Mouse (Mus musculus): ENCODE results near the gene Grin2b.
A peak's percentile ranks its signal among the peaks of the same experiment; 100 is the strongest.

Grin2b gene

DNA sequence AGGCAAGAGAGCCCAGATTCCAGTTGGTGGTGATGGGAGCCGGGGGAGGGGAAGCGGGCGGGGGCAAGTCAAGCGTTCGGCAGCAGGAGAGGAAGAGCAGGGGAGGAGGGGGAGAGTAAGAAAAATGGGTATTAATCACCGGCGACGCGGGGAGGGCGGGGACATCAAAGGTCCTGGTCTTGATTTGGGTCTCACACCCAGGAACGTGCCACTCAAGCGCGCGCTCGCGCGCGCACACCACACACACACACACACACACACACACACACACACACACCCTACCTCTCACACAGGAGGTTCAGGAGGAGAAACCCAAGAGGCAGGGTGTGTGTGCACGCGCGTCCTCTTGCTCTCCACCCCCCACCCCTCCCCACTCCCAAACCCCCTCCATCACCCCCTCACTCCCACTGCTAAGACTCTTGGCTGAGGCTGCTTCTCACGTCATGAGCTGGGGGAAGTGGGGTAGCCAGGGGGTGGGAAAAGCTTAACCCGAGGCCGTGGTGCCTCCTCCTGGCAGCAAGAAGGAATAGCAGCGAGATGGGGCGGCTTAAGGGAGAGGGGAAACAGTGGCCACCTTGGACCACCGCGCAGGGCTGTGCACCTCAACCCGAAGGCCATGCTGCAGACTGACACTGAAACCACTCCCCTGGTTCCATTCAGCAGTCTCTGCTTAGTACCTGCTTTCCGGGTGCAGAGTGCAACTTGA lies at the start of gene Grin2b:
Gene Grin2b, minus strand, starts transcription at position 321 of the 706 bp plus-strand sequence.
- DNase-seq (ENCODE audit: low spot score in 2 of 2), result no peak

DNA sequence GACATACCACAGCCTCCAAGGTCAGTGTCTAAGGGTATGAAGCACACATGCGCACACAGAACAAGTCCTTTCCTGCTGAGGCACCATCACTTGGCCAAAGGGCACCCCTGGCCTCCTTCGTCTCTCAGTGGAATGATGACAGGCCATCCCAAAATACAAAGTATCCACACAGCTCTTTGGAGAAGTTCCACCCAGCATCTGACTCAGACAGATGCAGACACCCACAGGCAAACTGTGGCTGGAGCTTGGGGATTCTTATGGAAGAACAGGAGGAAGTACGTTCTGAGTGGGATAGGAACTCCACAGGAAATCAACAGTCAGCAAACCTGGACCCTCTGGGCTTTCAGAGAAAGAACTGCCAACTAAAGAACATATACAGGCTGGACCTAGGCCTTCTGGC lies 48.6 kb upstream of the Grin2b start:
- no peak for DNase-seq (ENCODE audit: low spot score in 2 of 2)

DNA sequence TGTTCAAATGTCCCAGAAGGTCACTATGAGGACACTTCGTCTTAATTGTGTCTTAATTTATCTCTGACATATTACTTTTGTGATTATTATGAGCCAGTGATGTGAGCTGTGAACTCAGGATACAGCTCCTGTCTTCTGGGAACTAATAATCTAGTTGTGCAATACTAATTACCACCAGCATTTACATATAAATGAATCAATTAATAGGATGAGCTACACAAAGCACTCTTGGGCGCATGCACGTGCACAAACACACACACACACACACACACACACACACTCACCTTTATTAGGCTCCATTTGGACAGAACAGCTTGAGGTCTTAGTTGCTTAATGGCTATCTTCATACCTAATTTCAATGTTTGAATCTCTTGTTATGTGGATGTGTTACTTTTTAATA lies 37.1 kb upstream of the Grin2b start:
- DNase-seq (ENCODE audit: low spot score in 2 of 2), result no peak

DNA sequence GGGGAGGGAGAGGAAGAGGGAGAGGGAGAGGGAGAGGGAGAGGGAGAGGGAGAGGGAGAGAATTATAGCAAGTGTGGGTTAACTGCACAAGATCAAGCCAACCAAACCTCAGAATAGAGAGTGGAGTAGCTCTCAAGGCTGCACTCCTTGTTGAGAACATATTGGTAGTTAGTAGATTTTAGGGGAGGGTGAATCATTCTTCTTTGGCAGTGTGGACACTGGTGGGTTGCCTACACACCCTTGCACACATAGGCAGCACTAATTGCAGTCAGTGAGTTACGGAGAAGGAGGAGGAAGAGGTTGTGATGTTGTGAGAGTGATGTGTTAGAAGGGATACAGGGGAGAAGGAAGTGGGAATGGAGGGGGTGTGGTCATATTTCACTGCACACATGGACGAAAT lies 26.5 kb upstream of the Grin2b start:
- no peak for DNase-seq (ENCODE audit: low spot score in 2 of 2)

DNA sequence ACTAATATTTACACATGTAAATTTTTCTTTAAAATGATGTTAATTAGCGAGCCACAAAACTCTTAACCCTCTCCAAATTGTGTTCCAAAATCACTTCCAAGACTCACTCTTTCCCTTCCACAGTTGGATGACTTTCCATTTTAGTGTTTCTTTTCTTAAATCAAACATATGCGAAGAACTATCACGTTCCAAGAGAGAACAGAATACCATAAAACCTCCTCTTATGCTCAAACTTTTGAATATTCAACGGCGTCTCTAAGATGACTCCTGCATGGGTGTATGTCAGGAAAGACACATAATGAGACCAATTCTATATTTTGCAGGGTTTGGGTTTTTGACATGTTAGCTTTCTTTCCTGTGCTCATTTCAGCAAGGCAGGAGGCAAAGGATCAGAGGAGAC lies 21.3 kb upstream of the Grin2b start:
- no peak for DNase-seq (ENCODE audit: low spot score in 2 of 2)

DNA sequence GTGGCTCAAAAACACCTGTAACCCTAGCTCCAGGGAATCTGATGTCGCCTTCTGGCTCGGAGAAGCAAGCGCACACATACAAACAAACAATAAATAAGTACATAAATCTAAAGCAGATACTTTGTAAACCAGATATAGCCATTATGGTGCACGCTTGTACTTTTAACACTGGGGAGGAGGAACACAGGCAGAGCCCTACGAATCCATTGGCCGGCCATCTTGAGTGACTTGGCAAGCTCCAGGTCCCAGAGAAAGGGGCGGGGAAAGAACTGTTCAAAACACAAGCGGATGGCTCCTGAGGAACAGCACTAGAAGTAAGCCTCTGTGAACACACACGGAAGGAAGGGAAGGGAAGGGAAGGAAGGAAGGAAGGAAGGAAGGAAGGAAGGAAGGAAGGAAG lies 4.8 kb upstream of the Grin2b start:
- no peak for DNase-seq (ENCODE audit: low spot score in 2 of 2)

DNA sequence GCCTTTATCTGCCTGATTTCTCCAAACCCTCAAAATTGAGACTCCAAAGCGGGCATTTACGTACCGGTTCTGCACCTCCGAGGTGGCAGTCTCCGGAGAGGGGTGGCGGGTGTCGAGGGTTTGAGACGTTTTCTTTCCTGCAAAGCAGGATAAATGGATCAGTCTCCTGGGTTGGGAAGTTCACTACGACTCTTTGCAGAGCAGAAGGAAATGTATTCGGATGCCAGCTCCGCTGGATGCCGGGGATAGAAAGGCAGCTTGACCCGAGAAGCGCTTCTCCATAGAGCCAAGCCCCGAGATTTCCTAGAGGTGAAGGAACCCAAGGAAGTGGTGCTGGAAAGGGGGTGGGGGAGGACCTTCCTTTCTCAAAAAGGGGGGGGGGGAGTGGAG lies 515 bp downstream of the Grin2b start:
- DNase-seq (ENCODE audit: low spot score in 2 of 2), result no peak

DNA sequence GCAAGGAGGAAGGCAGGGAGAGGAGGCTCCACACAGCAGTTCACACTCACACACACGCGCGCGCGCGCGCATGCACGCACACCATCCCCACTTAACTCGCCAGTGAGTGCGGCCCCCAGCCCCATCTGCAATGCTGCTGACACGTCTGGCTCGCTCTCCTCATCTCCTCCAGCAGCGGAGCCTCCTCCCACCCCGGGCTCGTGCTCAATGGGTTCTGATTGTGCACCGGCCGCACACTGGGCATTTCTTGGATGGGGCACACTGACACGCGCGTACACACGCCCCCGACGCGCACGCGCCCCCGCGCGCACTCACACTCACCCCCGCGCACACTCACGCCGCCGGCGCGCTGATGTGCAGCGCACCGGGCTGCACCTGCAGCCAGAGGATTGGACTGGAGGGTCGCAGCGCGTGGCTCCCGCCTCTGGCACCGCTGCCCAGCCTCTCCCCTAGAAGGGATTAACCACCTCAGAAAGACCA lies 1.1 kb downstream of the Grin2b start:
- no peak for DNase-seq (ENCODE audit: low spot score in 2 of 2)

DNA sequence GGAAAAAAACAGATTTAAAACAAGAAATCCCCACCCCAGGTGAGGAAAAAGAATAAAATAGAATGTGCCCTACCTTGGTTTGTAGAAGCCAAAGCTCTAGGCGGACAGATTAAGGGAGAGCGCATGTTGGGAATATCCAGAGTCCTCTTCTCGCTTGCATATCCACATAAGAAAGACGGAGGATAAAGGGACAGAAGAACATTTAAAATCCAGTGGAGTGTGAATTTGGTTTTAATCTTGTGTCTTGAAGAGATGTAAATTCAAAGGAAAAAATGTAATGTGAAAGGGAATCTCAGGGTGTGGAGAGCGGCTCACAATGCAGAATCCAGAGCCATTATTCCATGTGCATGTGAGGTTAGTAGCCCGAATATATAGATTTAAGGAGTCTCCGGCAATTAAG lies 2.0 kb downstream of the Grin2b start:
- no peak for DNase-seq (ENCODE audit: low spot score in 2 of 2)

DNA sequence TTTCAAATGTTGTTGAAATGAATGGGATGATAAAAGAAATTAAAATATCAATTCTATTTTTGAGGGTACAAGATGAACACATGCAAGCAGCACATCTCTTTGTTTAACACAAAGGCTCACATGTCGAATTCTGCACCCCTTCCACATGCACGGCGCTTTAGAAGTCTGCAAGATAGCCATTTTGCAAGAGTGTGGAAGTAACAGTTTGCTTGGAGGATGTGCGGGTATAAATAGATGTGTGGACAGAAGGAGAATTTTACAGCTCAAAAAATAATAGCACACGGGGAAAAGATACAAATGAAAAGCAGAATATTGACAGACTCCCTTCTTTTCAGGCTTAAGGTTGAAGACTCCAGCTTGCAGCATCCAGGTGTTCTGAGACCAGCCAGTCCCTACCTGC lies 2.9 kb downstream of the Grin2b start:
- no peak for DNase-seq (ENCODE audit: low spot score in 2 of 2)

DNA sequence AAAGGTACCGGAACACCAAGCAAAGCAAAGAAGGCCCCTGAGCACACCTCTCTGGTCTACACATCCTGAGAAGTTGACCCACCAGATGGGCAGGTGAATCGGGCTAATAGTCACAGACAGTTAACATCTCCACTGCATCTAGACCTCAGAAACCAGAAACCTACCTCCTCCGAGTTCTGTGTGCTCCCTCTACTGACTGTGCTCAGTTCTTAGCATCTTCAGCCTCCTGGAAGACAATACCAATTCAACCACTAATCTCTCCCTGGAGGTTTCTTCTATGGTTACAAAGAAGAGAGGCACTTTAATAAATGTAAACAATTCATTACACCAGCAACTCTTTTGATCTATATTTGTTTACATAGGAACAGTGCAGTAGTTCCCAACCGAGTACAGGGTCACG lies 6.0 kb downstream of the Grin2b start:
- DNase-seq (ENCODE audit: low spot score in 2 of 2), result no peak

DNA sequence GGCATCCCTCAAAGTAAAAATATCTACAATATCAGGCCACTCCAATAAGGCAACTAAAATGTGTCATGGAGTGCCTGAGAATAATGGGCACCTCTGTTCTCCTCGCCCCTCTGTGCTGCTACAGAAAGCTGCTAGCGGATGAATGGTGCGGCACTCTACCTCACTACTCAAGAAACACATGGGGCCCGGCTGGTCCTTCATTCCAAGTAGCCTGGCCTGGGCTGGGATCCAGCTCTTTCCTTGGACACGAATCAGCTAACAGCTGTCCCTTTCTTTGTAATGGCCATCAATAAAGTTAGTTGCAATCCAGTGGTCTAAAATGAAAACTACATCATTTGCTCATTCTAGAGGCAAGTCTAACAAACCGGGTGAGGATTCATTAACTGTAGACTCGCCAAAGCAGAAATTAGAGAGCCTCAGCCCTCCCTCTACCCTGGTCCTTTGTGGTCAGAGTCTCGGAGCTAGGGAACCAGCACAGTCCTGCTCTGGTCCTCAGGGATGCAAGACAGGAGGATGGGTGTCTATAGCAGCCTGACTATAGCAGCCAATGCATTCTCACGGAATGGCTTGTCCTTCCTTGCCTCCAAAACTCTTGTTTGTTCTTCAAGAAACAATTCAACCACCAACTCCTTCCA lies 7.8 kb downstream of the Grin2b start:
- DNase-seq (ENCODE audit: low spot score in 2 of 2), result no peak

DNA sequence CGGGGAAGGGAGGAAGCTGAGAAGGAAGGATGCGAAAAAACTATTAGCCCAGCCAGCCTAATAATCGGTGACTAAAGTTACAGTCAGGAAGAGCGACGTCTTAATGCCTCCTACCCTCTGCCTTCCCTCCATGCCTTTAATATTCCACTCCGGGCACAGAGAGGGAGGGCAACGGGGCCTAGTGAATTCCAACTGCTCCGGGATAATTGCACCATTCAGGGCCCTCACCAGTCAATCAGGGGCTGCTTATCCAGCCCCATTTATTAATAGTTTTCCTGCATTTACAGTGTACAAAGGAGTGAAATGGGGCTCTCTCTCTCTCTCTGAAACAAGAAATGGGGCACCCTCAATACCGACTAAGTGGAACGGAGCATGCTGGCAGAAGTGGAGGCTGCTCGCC lies 11.2 kb downstream of the Grin2b start:
- no peak for DNase-seq (ENCODE audit: low spot score in 2 of 2)

DNA sequence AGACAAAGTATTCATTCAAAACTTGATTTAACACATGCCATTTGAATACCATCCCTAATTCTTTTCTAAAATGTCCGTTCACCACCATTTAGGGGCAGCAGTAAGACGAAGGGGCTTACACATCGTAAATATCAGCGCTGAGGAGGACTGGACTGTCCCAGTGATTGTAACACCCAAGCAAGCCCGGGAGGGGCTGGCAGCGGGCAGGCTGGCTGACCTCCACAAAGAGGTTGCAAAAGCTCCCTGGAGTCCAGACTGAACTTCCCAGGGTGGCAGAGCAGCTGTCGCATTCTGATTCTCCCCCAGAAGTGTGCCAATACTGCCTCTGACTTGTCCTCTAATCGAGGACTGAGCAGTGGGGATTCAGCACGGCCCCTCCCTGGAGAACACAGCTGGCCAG lies 19.9 kb downstream of the Grin2b start:
- DNase-seq (ENCODE audit: low spot score in 2 of 2), result peak in 1 of 2 experiments; percentile 14

DNA sequence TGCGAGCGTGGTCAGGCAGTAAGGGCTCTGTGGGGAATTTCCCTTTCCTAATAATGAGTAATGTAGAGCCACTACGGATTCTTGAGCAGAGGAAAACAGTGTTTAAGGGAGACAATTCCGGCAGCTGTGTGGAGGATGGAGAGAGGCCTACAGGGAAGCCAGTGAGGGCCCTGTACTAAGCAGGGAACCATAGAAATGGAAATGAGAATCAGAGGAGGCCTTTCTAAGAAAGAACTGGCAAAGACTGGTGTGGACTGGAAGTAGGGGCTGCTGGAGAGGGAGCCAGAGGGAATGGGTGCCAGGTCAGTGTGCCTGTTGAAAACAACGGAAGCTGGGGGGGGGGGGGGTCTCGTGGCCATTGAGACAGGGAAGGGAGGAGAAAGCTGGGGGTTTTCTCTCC lies 23.2 kb downstream of the Grin2b start:
- DNase-seq (ENCODE audit: low spot score in 2 of 2), result no peak

DNA sequence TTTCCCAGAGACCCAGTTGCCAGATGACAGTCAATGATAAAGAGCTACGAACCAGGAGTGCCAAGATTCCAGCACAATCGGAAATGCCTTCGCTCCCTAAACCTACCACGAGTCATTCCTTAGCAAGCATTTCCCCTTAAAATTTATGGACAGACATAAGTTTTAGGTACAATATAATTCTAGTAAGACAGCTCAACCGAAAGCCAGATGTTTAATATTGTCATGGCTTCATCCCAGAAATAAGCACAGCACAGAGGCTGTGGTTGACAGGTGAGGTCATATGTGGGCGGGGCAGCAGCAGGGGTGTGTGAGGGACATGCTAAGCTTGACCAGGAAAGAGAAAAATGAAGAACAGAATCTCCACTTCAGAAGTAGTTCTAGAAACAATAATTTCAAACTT lies 33.3 kb downstream of the Grin2b start:
- no peak for DNase-seq (ENCODE audit: low spot score in 2 of 2)

DNA sequence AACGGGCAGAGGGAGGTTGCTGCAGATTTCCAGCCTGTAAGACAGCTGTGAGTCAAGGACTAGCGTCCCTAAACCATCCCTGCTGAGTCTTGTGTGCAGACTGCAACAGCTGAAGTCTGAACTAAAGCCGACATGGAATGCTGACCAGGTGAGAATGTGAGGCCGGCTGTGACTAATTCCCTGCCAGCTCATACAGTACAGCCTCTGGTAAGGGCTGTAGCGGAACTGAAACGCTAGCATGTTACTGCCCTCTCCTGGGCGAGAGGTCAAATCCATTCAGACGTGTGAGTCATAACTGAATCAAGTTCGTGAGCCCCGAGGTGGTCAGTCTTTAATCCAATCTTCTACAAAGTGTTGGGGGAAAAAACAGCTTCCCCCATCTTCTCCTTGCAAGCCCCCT lies 42.9 kb downstream of the Grin2b start:
- DNase-seq (ENCODE audit: low spot score in 2 of 2), result peak; percentile 17 to 48

DNA sequence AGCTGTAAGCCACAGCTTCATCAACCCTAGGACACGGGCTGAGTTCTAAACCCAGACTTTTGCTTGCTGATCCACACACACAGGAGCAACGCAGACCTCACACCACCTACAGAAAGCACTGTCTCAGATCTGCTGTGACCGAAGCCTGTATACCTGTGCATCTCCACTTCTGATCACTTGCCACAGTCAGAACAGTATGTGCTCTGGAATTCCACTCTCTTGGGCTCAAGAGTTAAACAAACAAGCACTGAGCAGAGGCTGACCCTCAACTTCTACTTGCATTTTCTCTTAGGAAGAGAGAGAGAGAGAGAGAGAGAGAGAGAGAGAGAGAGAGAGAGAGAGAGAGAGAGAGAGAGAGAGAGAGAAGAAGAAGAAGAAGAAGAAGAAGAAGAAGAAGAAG lies 50.7 kb downstream of the Grin2b start:
- DNase-seq (ENCODE audit: low spot score in 2 of 2), result no peak

DNA sequence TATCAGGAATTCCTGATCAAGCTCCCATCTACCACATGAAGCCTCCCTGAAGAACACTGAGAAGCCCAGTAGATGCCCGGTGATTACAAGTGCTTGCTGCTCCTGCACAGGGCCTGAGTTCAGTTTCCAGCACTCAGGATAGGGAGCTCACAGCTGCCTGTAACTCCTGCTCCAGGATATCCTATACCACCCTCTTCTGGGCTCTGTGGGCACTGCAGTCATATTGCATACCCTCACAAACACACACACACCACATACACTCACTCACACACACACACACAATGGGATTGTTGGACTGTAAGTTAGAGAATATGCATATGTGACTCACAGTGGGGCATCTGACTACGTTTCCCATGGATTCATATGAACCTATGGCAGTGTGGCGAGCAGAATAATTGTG lies 55.9 kb downstream of the Grin2b start:
- DNase-seq (ENCODE audit: low spot score in 2 of 2), result no peak

DNA sequence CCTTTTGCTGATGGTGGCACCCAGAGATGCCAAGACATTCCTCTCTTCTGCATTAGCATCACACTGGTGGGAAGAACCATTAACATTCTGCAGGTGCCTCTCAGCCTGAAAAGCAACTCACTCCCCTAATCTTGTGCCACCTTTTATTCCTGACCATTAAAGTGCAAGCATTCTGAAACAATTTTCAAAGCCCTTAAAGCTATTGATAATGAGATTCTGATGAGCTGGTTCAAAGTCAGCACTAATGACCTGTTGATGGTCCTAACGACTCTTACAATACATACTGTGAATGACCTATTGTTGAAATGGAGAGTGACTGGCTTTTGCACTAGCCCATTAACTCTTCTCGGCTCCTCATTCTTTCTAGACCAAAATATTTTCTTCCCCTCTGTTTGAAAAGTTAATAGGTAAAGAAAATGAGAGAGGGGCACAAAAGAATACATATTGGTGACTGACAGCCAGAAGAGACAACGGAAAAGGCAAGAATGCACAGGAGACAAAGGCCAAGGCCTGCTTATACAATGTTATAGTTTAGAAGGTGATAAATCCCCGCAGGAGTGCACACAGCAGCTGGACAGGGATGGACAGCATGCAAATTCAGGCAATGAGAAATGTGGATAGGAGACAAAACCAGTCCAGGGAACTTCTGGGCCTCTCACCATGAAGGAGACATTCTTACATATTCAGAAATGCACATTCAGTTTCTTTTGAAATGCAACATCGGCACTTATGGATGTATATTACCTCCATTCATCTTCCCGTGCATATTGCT lies 59.5 kb downstream of the Grin2b start:
- DNase-seq (ENCODE audit: low spot score in 2 of 2), result no peak

DNA sequence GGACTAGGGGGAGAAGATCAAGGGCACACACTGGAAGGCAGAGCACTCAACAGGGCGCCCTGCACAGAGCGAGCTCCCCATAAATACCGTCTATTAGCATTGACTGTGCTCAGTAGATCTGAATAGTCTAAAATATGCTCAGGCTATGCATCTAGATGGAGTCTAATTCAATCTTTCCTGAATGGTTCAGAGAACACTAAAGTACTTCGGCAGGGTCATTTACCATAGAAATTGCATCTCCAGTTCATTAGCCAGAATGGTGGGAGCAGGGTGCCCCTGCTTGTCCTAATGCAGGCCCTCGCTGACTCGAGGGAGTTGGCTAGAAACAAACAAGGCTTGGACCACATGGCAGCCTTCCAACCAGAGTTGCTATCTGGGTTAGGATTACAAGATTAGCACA lies 64.1 kb downstream of the Grin2b start:
- no peak for DNase-seq (ENCODE audit: low spot score in 2 of 2)

DNA sequence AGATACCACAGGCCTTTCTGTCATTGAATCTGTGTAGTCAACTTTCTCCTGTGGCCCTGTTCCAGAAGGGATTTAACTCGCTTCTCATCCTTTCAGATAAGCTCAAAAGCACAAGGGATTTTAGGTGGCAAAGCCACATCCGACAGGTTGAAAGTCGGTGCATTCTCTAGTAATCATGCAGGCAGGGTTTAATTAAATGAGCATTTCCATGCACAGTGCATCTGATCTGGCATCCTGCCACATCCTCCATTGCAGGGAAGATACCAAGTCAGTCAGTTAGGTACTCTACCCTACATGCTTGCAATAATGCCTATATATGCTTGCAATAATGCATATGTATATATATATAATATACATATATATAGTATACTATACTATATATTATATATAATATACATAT lies 64.8 kb downstream of the Grin2b start:
- DNase-seq (ENCODE audit: low spot score in 2 of 2), result no peak

DNA sequence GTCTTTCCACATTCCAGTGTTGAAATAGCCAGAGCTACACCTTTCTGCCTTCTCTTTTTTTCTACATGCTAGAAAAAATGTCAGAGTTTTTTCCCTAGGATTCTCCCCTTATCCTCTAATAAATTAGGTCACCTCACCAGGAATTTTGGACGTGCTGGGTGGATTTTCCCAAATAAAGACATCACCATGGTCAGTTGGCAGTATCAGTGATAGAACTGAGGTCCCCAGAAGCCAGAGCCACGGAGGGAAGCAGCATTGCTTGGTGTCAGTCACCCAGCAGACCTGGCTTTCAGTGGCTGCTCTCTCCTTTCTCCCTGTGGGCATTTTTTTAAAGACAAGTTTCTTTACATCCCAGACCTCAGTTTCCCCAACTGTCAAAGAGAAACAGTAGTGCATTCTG lies 68.1 kb downstream of the Grin2b start:
- no peak for DNase-seq (ENCODE audit: low spot score in 2 of 2)

Data from urinary bladder, postnatal 36 days (tissue).